ENCODE assay signal across 8 mouse cellular contexts in the genomic region with DNA sequence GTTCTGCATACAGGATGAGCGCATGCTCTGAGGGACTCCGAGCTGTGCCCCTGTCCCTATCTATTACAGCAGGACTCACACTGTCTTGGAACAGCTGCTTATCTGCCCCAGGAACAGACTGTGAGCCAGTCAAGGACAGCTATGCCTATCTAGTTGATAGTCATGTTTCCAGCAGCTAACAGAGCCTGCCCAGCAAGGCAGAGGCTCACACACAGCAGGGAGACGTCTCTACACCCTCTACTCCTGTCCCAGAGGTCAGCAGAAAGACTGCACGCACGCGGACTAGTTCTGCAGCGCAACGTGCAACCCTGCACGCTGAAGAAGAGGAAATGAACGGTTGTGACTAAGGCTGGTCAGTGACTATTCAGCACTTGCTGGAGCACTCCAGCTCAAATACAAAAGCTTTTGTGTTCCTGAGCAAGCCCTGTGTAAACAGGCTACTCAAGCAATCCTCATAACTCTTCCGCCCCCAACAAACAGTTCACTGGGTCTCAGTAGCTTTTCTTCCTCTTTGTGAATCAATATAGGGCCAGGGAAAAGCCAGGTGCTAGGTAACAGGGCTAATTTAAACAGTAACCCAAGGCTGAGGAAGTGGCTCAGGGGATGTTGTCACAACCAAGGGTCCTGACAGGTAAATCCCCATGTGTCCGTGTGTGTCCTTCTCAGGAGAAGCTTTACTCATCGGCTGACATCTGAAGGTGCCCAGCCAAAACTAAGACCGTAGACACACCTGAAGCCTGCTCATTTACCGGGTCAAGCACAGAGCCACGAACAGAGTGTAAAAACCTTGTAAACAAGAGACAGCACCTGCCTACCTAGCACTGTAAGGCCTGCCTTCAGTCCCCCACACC. TPM values are rescaled to one million over a fixed set of nuclear protein-coding genes. Genes with fewer than 3 reads are reported as not detected.
A peak's percentile ranks its signal among the peaks of the same experiment; 100 is the strongest.
DNase-seq lines count a peak whose midpoint lies in the region; ATAC-seq and TF ChIP-seq lines count a peak whose summit lies in the region.

No protein-coding gene starts in this region.

- H3K9me3 ChIP-seq in forebrain, embryonic 11.5 days (ENCODE audit: control insufficient read depth, low read length): no peaks in the 10 kb centered on the region
- no peaks in the 10 kb centered on the region for H3K9me3 ChIP-seq in hindbrain, embryonic 16.5 days (ENCODE audit: control insufficient read depth, low read length)
- no peaks in the 10 kb centered on the region for H3K9me3 ChIP-seq in megakaryocyte, embryonic 14.5 days

- no peaks in the 10 kb centered on the region for H3K36me3 ChIP-seq in forebrain, embryonic 11.5 days (ENCODE audit: control insufficient read depth, insufficient read depth, low read length)
- H3K36me3 ChIP-seq in hindbrain, embryonic 16.5 days (ENCODE audit: control insufficient read depth, insufficient read depth, low read length): no peaks in the 10 kb centered on the region
- H3K36me3 ChIP-seq in megakaryocyte, embryonic 14.5 days (replicated peaks; ENCODE audit: low read length): no peaks in the 10 kb centered on the region
- no peaks in the 10 kb centered on the region for H3K36me3 ChIP-seq in thymus, adult 2 months (ENCODE audit: control insufficient read depth, insufficient read depth, low read length)

- WGBS in cerebellum, adult 2 months: 11% methylated on average over 16 of the region's 16 CpGs
- WGBS in forebrain, embryonic 11.5 days: 65% methylated on average over 16 of the region's 16 CpGs
- 46% methylated on average over 16 of the region's 16 CpGs for WGBS in hindbrain, embryonic 16.5 days
- WGBS in thymus, adult 2 months: 63% methylated on average over 16 of the region's 16 CpGs

- peak; percentile 49 to 65 for DNase-seq in cerebellum, adult 2 months
- no peak for DNase-seq in cerebellum, postnatal 10 days
- DNase-seq in R1 (ENCODE audit: low read depth, low spot score): peak; percentile 17
- DNase-seq in forebrain, embryonic 11.5 days (ENCODE audit: low spot score): no peak
- no peak for DNase-seq in gastrocnemius, postnatal 4 days (ENCODE audit: low spot score in 2 of 2)
- DNase-seq in thymus, adult 2 months: no peak

- no peak overlapping the region for H3K4me2 ChIP-seq in forebrain, embryonic 11.5 days (ENCODE audit: low read depth, low read length, severe bottlenecking)
- H3K4me2 ChIP-seq in hindbrain, embryonic 16.5 days (ENCODE audit: low read length): peak overlapping the region; percentile 28

- TF ChIP-seq POLR2A in cerebellum, adult 2 months (IDR thresholded peaks at IDR 0.05; ENCODE audit: borderline replicate concordance, insufficient read depth, low read length): no peak
- no peak for TF ChIP-seq POLR2A in thymus, adult 2 months (IDR thresholded peaks at IDR 0.05; ENCODE audit: control insufficient read depth, extremely low read depth, insufficient read depth, low read length, poor library complexity)

- peak overlapping the region; percentile 20; the same call in 1 of the 2 replicates for H3K9ac ChIP-seq in forebrain, embryonic 11.5 days (ENCODE audit: low read length)
- peak overlapping the region; percentile 38 for H3K9ac ChIP-seq in hindbrain, embryonic 16.5 days (ENCODE audit: low read depth, low read length)

- H3K27me3 ChIP-seq in cerebellum, adult 2 months (ENCODE audit: control insufficient read depth, insufficient read depth, low read length): no peaks in the 10 kb centered on the region
- H3K27me3 ChIP-seq in forebrain, embryonic 11.5 days (ENCODE audit: control insufficient read depth, insufficient read depth, low read length): no peaks in the 10 kb centered on the region
- H3K27me3 ChIP-seq in hindbrain, embryonic 16.5 days (replicated peaks; ENCODE audit: control insufficient read depth, insufficient read depth, low read length): no peaks in the 10 kb centered on the region
- H3K27me3 ChIP-seq in megakaryocyte, embryonic 14.5 days (replicated peaks): peaks cover 56% of the 10 kb centered on the region
- no peaks in the 10 kb centered on the region for H3K27me3 ChIP-seq in thymus, adult 2 months (ENCODE audit: control insufficient read depth, insufficient read depth, low read length)

- H3K4me3 ChIP-seq in cerebellum, adult 2 months (replicated peaks; ENCODE audit: insufficient read depth, low read depth, low read length): peak overlapping the region; percentile 50
- no peak overlapping the region for H3K4me3 ChIP-seq in forebrain, embryonic 11.5 days (ENCODE audit: low read depth, low read length)
- H3K4me3 ChIP-seq in hindbrain, embryonic 16.5 days (ENCODE audit: low read length): no peak overlapping the region
- peak overlapping the region; percentile 84 for H3K4me3 ChIP-seq in megakaryocyte, embryonic 14.5 days (replicated peaks)
- H3K4me3 ChIP-seq in thymus, adult 2 months (ENCODE audit: control insufficient read depth, insufficient read depth, low read length): no peak overlapping the region

- peaks cover 49% of the 10 kb centered on the region for H3K4me1 ChIP-seq in cerebellum, adult 2 months (ENCODE audit: control insufficient read depth, insufficient read depth, low read length)
- H3K4me1 ChIP-seq in forebrain, embryonic 11.5 days (replicated peaks; ENCODE audit: control insufficient read depth, insufficient read depth, low read length): no peaks in the 10 kb centered on the region; the same call in 1 of the 2 replicates
- peaks cover 22% of the 10 kb centered on the region for H3K4me1 ChIP-seq in hindbrain, embryonic 16.5 days (ENCODE audit: control insufficient read depth, insufficient read depth, low read depth, low read length)
- H3K4me1 ChIP-seq in megakaryocyte, embryonic 14.5 days: peaks cover 58% of the 10 kb centered on the region
- H3K4me1 ChIP-seq in thymus, adult 2 months (replicated peaks; ENCODE audit: control insufficient read depth, insufficient read depth, low read length): peaks cover 14% of the 10 kb centered on the region

- peak overlapping the region; percentile 98 for H3K27ac ChIP-seq in cerebellum, adult 2 months (ENCODE audit: insufficient read depth, low read length)
- 0 out of 2 replicates have a peak overlapping the region, but pooled peaks have one; percentile 25 for H3K27ac ChIP-seq in forebrain, embryonic 11.5 days (ENCODE audit: low read depth, low read length)
- peak overlapping the region; percentile 62 for H3K27ac ChIP-seq in hindbrain, embryonic 16.5 days (ENCODE audit: low read depth, low read length)
- no peak overlapping the region for H3K27ac ChIP-seq in thymus, adult 2 months (ENCODE audit: control insufficient read depth, insufficient read depth, low read length)

- no peak for TF ChIP-seq CTCF in cerebellum, adult 2 months (IDR thresholded peaks at IDR 0.05; ENCODE audit: borderline replicate concordance, insufficient read depth, low read depth, low read length)
- TF ChIP-seq CTCF in thymus, adult 2 months (IDR thresholded peaks at IDR 0.05; ENCODE audit: borderline replicate concordance, control insufficient read depth, extremely low read depth, insufficient read depth, low read length, poor library complexity): no peak

- ATAC-seq in forebrain, embryonic 11.5 days (replicated peaks; ENCODE audit: low FRiP score): no peak
- 0 out of 2 replicates have a peak, but pooled peaks have one; percentile 2 for ATAC-seq in hindbrain, embryonic 16.5 days

RNA-seq across cellular contexts. Expression of a gene that starts 3.4 kb away (rescaled TPM):
- polyA plus RNA-seq in cerebellum, adult 2 months (2012; rRNA removed): 307 and 318 TPM in 2 replicates
- 41.1 and 42.0 TPM in 2 replicates for polyA plus RNA-seq in forebrain, embryonic 11.5 days (2014; fragmentation: Nextera tagmentation; extraction: Ambion mirVana)
- polyA plus RNA-seq in hindbrain, embryonic 16.5 days (2015; fragmentation: Nextera tagmentation; extraction: Ambion mirVana): 54.6 and 59.0 TPM in 2 replicates
- polyA plus RNA-seq in megakaryocyte, embryonic 14.5 days (2012; ENCODE audit: insufficient read depth, low replicate concordance): 34.2 TPM in 1 of 2 replicates, not detected in the other
- 10 to 100 TPM; 32.8 to 45.6 TPM for total RNA-seq in gastrocnemius, postnatal 4 days (2021)
- polyA plus RNA-seq in thymus, adult 2 months (2012; rRNA removed): 6.0 and 7.0 TPM in 2 replicates

Comparison
In these comparisons a context has a peak if more than half of its experiments do, and no peak if none do; other contexts are left out.
1. DNase-seq: peak in cerebellum, adult 2 months (2 of 2) and R1 (single experiment); none in cerebellum, postnatal 10 days (0 of 2), forebrain, embryonic 11.5 days (single experiment), gastrocnemius, postnatal 4 days (0 of 2) and thymus, adult 2 months (single experiment).
2. H3K4me3 ChIP-seq: peak in cerebellum, adult 2 months (single experiment) and megakaryocyte, embryonic 14.5 days (single experiment); none in forebrain, embryonic 11.5 days (single experiment), hindbrain, embryonic 16.5 days (single experiment) and thymus, adult 2 months (single experiment).